Mouse (Mus musculus): ENCODE results near the gene Kcnj12.
A peak's percentile ranks its signal among the peaks of the same experiment; 100 is the strongest.

Kcnj12 gene

GRCm38 (mm10) chr11:61060634-61061033 is 38.3 kb downstream of the Kcnj12 start:
- DNase-seq = no peak

- DNase-seq = no peak
These were observed 40.4 kb downstream of the Kcnj12 start for GRCm38 (mm10) chr11:61062548-61063461.

GRCm38 (mm10) chr11:61063503-61063902 is 41.1 kb downstream of the Kcnj12 start:
- DNase-seq = no peak

GRCm38 (mm10) chr11:61065620-61066019 is 43.3 kb downstream of the Kcnj12 start:
- no peak for DNase-seq

DNA sequence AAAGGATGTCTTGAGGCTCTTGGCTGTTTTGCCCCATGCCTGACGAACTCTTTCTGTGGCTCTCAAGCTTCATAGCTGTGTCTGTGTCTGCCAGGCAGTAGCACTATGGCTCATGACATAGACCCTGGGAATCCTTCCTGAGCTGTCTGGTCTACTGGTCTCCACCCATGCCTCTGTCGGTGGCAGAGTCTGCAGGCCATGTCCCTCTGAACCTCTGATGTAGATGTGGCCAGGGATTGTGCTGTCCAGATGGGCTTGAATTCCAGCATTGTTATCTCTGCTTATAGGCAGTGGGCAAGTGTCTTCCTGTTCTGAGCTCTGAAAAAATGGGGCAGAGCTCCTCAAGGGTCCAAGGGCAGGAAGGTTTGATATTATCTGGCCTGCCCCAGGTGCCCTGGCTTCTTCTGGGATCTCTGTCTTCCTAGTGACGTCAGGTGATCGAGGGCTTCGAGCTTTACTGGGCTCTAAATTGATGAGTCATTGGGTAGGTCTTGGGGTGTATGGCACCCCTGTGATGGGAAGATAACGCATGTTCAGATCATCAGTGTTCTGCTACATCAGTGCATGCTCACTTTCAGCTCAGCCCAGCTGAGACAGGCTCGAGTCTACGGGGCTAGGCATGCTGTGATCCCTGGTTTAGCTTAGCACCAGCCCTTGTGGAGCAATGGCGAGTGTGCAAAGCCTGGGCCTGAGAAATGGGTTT is 44.9 kb downstream of the Kcnj12 start:
- DNase-seq = no peak

DNA sequence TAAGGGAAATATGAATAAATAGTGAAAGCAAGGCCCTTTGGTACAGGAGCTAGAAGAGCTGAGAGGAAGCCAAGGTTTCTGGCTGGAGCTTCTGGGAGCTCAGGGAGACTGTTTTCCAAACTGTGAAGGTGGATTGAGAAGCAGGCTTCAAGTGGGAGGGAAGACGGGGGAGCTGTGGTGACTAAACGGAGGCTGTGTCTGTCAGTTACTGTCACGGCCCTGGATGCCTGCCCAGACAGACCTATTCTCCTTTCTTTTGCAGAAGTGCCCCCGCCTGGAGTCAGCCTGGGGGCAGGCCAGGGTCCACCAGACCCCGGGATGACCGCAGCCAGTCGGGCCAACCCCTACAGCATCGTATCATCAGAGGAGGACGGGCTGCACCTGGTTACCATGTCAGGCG is 46.5 kb downstream of the Kcnj12 start:
- DNase-seq = no peak

GRCm38 (mm10) chr11:61069645-61070044 is 47.3 kb downstream of the Kcnj12 start:
- DNase-seq = no peak

- no peak for DNase-seq
These were observed 52.4 kb downstream of the Kcnj12 start for GRCm38 (mm10) chr11:61074646-61075317.

- no peak for DNase-seq
These were observed 53.3 kb downstream of the Kcnj12 start for GRCm38 (mm10) chr11:61075361-61076326.

DNA sequence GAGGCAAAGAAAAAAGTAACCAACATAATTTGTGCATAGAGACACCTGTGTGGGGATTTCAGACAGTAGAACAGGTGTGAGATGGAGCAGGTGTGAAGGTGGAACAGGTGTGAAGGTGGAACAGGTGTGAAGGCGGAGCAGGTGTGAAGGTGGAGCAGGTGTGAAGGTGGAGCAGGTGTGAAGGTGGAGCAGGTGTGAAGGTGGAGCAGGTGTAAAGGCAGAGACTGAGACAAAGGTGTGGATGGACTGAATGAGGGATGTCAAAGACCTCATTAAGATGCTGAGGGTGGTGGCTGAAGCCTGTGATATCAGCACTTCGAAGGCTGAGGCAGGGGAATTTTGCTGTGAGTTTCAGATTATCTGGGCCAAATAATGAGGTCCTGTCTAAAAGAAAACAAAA is 59.3 kb downstream of the Kcnj12 start:
- no peak for DNase-seq

- DNase-seq = no peak
These were observed 67.8 kb downstream of the Kcnj12 start for GRCm38 (mm10) chr11:61090195-61090594.

GRCm38 (mm10) chr11:61091192-61091591 is 68.8 kb downstream of the Kcnj12 start:
- no peak for DNase-seq

DNA sequence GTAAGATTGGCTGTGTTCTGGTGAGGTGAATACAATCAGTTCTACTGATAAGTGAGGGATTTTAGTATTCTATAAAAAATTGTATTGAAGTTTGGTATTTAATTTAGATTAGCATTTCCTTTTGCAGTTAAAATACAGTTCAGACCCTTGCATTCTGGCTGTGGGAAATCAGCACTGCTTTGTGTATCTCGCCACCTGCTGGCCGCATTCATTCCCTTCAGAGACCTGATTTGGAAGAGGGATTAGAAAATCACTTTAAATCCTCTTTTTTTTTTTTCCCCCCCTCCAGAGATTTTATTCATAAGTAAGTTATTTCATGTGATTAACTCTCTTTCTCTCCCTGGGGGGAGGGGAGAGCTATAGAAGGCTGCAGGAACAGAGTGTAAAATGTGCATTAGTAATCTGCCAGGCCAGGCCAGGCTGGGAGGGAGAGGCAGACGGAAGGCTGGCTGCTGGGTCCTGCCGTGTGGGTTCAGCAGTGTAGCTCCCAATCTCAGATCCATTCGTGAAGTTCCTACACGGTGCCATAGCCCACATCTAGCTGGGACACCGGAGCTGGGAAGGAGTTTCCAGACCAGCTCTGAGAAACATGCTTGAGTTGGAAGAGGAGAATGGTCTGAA is 69.4 kb downstream of the Kcnj12 start:
- peak; percentile 80 for DNase-seq

DNA sequence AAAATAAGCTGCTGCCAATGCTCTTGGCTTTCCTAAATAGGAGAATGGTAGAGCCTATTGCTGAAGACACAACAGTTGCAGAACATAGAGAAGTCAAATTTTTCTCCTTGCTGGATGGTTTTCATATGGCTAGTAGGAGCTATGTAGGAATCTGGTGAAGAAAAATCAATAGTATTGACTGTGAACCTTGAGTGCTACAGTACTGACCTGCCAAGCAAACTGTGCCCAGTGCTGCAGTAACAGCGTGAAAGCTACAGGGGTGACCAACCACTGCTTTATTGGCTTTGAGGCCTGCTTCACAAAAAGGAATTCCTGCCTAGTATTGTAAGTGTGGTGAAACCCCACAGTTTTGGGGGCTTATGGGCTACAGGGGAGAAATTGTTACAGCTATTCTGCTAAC is 75.7 kb downstream of the Kcnj12 start:
- no peak for DNase-seq

GRCm38 (mm10) chr11:61102397-61103339 is 80.3 kb downstream of the Kcnj12 start:
- no peak for DNase-seq

- DNase-seq = peak; percentile 86
These were observed 82.0 kb downstream of the Kcnj12 start for GRCm38 (mm10) chr11:61104241-61104901.

- no peak for DNase-seq
These were observed 86.6 kb downstream of the Kcnj12 start for GRCm38 (mm10) chr11:61108911-61109361.

GRCm38 (mm10) chr11:61109707-61110106 is 87.3 kb downstream of the Kcnj12 start:
- DNase-seq = no peak

DNA sequence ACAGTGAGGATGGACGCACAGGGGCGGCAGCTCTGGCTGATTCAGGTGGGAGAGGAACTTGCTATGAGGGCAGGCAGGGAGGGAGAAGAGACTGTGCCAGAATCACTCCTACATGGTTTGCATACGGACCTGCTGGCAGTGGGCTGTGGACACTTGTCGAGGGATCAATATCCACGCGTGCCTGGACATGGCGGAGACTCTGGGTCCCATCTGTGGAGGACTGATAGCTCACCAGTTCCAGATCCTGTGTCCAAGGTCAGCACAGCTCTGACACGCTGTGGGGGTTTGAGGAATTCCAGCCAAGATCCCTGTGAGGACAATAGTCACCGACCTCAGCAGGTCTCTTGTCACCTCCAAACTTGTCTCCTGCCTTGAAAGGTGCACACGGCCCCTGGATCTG is 87.7 kb downstream of the Kcnj12 start:
- DNase-seq = no peak

DNA sequence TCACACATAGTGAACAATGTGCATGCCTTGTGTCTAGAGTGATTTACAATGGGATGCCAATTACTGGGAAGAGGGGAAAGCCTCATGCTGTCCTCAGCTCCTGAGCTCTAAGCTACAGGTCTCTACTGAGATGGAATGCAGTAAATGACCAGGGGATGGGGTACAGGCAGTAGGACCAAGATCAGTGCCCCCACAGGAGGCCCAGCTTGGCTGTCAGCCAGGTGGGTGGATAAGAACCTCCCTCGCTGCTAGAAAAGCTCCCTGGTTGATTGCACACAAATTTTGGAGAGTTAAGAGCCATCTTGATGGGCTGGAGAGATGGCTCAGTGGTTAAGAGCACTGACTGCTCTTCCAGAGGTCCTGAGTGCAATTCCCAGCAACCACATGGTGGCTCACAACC is 88.6 kb downstream of the Kcnj12 start:
- no peak for DNase-seq

Data from kidney, adult 9 months (tissue).